Mouse (Mus musculus): ENCODE data around the gene Kif1c.
"Not testable (repeated sequence)": the region's sequence is repeated elsewhere in the genome, so short reads cannot be mapped to it uniquely, and the experiment has no call there.

Gene Kif1c

GRCm38 (mm10) chr11:70742581-70743459 lies 42.5 kb downstream of the Kif1c start:
- no peak for DNase-seq (ENCODE audit: low spot score)

GRCm38 (mm10) chr11:70745636-70746035 lies 45.3 kb downstream of the Kif1c start:
- no peak for DNase-seq (ENCODE audit: low spot score)

GRCm38 (mm10) chr11:70747876-70748545 lies 47.7 kb downstream of the Kif1c start:
- DNase-seq (ENCODE audit: low spot score): no peak

GRCm38 (mm10) chr11:70752337-70753017 lies 52.1 kb downstream of the Kif1c start:
- DNase-seq (ENCODE audit: low spot score): no peak

GRCm38 (mm10) chr11:70753146-70753545 lies 52.8 kb downstream of the Kif1c start:
- no peak for DNase-seq (ENCODE audit: low spot score)

- DNase-seq (ENCODE audit: low spot score): no peak
These were observed 54.1 kb downstream of the Kif1c start for GRCm38 (mm10) chr11:70754476-70754875.

GRCm38 (mm10) chr11:70754958-70755357 lies 54.6 kb downstream of the Kif1c start:
- DNase-seq (ENCODE audit: low spot score): no peak

- peak; percentile 86 for DNase-seq (ENCODE audit: low spot score)
These were observed 55.3 kb downstream of the Kif1c start for GRCm38 (mm10) chr11:70755645-70756044.

- not testable (repeated sequence) for DNase-seq (ENCODE audit: low spot score)
These were observed 60.1 kb downstream of the Kif1c start for GRCm38 (mm10) chr11:70760446-70760845.

- DNase-seq (ENCODE audit: low spot score): no peak
These were observed 62.3 kb downstream of the Kif1c start for GRCm38 (mm10) chr11:70762641-70763040.

- peak; percentile 20 for DNase-seq (ENCODE audit: low spot score)
These were observed 63.2 kb downstream of the Kif1c start for GRCm38 (mm10) chr11:70763582-70763935.

- DNase-seq (ENCODE audit: low spot score): peak; percentile 74
These were observed 63.8 kb downstream of the Kif1c start, which contains the start of gene Zfp3 for GRCm38 (mm10) chr11:70763936-70764808. Zfp3 (plus strand) TSS chr11:70764209.

GRCm38 (mm10) chr11:70765776-70766445 lies 65.6 kb downstream of the Kif1c start:
- no peak for DNase-seq (ENCODE audit: low spot score)

GRCm38 (mm10) chr11:70770804-70771203 lies 70.5 kb downstream of the Kif1c start:
- DNase-seq (ENCODE audit: low spot score): no peak

GRCm38 (mm10) chr11:70776830-70777571 lies 76.7 kb downstream of the Kif1c start:
- DNase-seq (ENCODE audit: low spot score): peak; percentile 87

- no peak for DNase-seq (ENCODE audit: low spot score)
These were observed 77.3 kb downstream of the Kif1c start for GRCm38 (mm10) chr11:70777634-70778033.

GRCm38 (mm10) chr11:70778058-70778457 lies 77.7 kb downstream of the Kif1c start:
- DNase-seq (ENCODE audit: low spot score): peak; percentile 38

Data from embryo, embryonic 10 days (tissue).